Mouse (Mus musculus): ENCODE results near the gene Tex36.

Gene Tex36

GRCm38 (mm10) chr7:133602058-133602457 is at the start of gene Tex36:
Tex36 (minus strand) TSS chr7:133602158.
- DNase-seq: no peak

- no peak for DNase-seq
These were observed 43.8 kb upstream of the Tex36 start for GRCm38 (mm10) chr7:133645716-133646115.

GRCm38 (mm10) chr7:133638821-133639220 is 36.9 kb upstream of the Tex36 start:
- DNase-seq: peak; percentile 25

- DNase-seq: no peak
These were observed 36.3 kb upstream of the Tex36 start for GRCm38 (mm10) chr7:133638306-133638705.

- DNase-seq: peak; percentile 97
These were observed 35.7 kb upstream of the Tex36 start, which contains the start of gene Edrf1 for GRCm38 (mm10) chr7:133637361-133638305. Edrf1 (plus strand) TSS chr7:133637543.

GRCm38 (mm10) chr7:133636738-133637352 is 34.9 kb upstream of the Tex36 start:
- peak; percentile 94 for DNase-seq

- no peak for DNase-seq
These were observed 33.1 kb upstream of the Tex36 start for GRCm38 (mm10) chr7:133634932-133635650.

GRCm38 (mm10) chr7:133632476-133632875 is 30.5 kb upstream of the Tex36 start:
- peak; percentile 65 for DNase-seq

GRCm38 (mm10) chr7:133630821-133631220 is 28.9 kb upstream of the Tex36 start:
- no peak for DNase-seq

- DNase-seq: no peak
These were observed 25.4 kb upstream of the Tex36 start for GRCm38 (mm10) chr7:133627184-133627936.

- DNase-seq: no peak
These were observed 21.3 kb upstream of the Tex36 start for GRCm38 (mm10) chr7:133623226-133623625.

- DNase-seq: no peak
These were observed 18.8 kb upstream of the Tex36 start for GRCm38 (mm10) chr7:133620721-133621120.

GRCm38 (mm10) chr7:133612981-133613380 is 11.0 kb upstream of the Tex36 start:
- DNase-seq: no peak

GRCm38 (mm10) chr7:133609585-133609984 is 7.6 kb upstream of the Tex36 start:
- DNase-seq: peak; percentile 32

- no peak for DNase-seq
These were observed 6.8 kb upstream of the Tex36 start for GRCm38 (mm10) chr7:133608631-133609340.

GRCm38 (mm10) chr7:133607883-133608575 is 6.1 kb upstream of the Tex36 start:
- DNase-seq: no peak

- DNase-seq: no peak
These were observed 5.4 kb upstream of the Tex36 start for GRCm38 (mm10) chr7:133607331-133607730.

- no peak for DNase-seq
These were observed 2.6 kb upstream of the Tex36 start for GRCm38 (mm10) chr7:133604427-133605081.

GRCm38 (mm10) chr7:133603156-133603555 is 1.2 kb upstream of the Tex36 start:
- DNase-seq: no peak

GRCm38 (mm10) chr7:133600558-133600957 is 1.4 kb downstream of the Tex36 start:
- DNase-seq: no peak

- no peak for DNase-seq
These were observed 10.2 kb downstream of the Tex36 start for GRCm38 (mm10) chr7:133591750-133592149.
